Mouse (Mus musculus) midbrain, embryonic 16.5 days (tissue): ENCODE data around the gene Idh2. TPM values are rescaled to one million over a fixed set of nuclear protein-coding genes. Genes with fewer than 3 reads are reported as not detected.
"Not testable (repeated sequence)": the region's sequence is repeated elsewhere in the genome, so short reads cannot be mapped to it uniquely, and the experiment has no call there.

ENCODE experiments used
- ATAC-seq: fragments of 200-750 bp; cut with Nextera tagmentation; 2 replicates; pipeline ENCODE4 v1.8.0; 2017; ENCODE audit warnings: moderate TSS enrichment
- H3K27ac ChIP-seq: fragments of 300-500 bp; sonication (generic); 2 replicates; pipeline ENCODE4 v1.5.1; 2014; ENCODE audit warnings: mild to moderate bottlenecking, low read length, mixed read lengths
- H3K27me3 ChIP-seq: fragments of 300-500 bp; sonication (generic); 2 replicates; pipeline ENCODE4 v1.6.1; 2014; ENCODE audit warnings: low read depth, low read length, mixed read lengths; ENCODE audit not compliant: control insufficient read depth, insufficient read depth
- H3K36me3 ChIP-seq: fragments of 300-500 bp; sonication (generic); 2 replicates; pipeline ENCODE4 v1.6.1; 2014; ENCODE audit warnings: mild to moderate bottlenecking, low read length, moderate library complexity, mixed read lengths; ENCODE audit not compliant: control insufficient read depth, insufficient read depth
- H3K4me1 ChIP-seq: fragments of 300-500 bp; sonication (generic); 2 replicates; pipeline ENCODE4 v1.6.1; 2014; ENCODE audit warnings: mild to moderate bottlenecking, low read length, mixed read lengths; ENCODE audit not compliant: control insufficient read depth, insufficient read depth
- H3K4me2 ChIP-seq: fragments of 300-500 bp; sonication (generic); 2 replicates; pipeline ENCODE4 v1.6.1; 2014; ENCODE audit warnings: mild to moderate bottlenecking, low read length, mixed read lengths
- H3K4me3 ChIP-seq: fragments of 300-500 bp; sonication (generic); 2 replicates; pipeline ENCODE4 v1.5.1; 2014; ENCODE audit warnings: low read depth, mild to moderate bottlenecking, low read length, moderate library complexity, mixed read lengths
- H3K9ac ChIP-seq: fragments of 300-500 bp; sonication (generic); 2 replicates; pipeline ENCODE4 v1.6.1; 2014; ENCODE audit warnings: low read depth, low read length, mixed read lengths
- H3K9me3 ChIP-seq: fragments of 300-500 bp; sonication (generic); replicated peaks from 2 replicates; pipeline ENCODE4 v1.6.1; 2014; ENCODE audit warnings: mild to moderate bottlenecking, low read length, mixed read lengths; ENCODE audit not compliant: control insufficient read depth, poor library complexity, severe bottlenecking
- WGBS: fragments of 180-500 bp; shearing (Covaris S2); extraction: QIAGEN DNeasy Blood & Tissue Kit; methylation state at CpG from one replicate; pipeline ENCODE4 v1.1.7; 2014; 5-methylcytosine and 5-hydroxymethylcytosine counted together
- polyA plus RNA-seq: library from polyadenylated mRNA; unstranded; fragments of >200 nt; fragmentation: Nextera tagmentation; extraction: Ambion mirVana; gene quantifications from 2 replicates; pipeline ENCODE4 v1.2.1, GENCODE M21; 2015

Idh2 gene
- polyA plus RNA-seq, 1 experiment from 2014 or later = 210 TPM

DNA sequence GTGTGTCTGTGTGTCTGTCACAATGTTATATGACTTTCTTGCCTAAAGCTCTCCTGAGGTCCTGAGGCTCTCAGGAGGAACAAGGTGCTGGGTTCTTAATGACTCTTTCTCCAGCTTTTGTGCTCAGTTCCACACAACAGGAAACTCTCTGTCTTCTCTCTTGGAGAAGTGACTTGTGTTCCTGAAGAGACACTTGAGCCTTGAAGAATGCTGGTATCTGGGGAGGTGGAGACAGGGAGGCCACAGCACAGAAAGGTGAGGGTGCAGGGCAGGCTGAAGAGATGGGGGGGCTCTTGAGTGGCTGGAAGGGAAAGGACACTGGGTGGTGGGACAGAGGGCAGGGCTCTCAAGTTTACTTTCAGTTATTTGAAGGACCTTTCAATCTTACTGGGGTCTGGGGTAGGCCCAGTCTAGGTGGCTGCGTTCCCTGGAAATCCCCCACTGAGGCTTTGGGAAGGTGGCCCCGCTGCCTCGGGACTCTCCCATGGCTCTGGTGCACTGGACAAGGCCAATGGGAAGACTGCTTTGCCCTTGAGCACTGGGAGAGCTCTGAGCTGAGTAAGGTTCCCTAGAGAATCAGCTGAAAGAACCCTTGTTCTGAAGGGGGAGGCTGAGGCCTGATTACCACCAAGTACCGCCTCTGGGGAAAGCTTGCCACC, 56.7 kb downstream of the Idh2 start:
- H3K4me1 ChIP-seq = peaks cover 26% of the 10 kb centered on the region
- H3K9ac ChIP-seq = no peak overlapping the region
- no peaks in the 10 kb centered on the region for H3K9me3 ChIP-seq
- no peaks in the 10 kb centered on the region for H3K36me3 ChIP-seq
- no peak for ATAC-seq
- no peak overlapping the region for H3K27ac ChIP-seq
- no peaks in the 10 kb centered on the region for H3K27me3 ChIP-seq
- H3K4me2 ChIP-seq = no peak overlapping the region
- H3K4me3 ChIP-seq = no peak overlapping the region
- WGBS = 87% methylated on average over 4 of the region's 4 CpGs

DNA sequence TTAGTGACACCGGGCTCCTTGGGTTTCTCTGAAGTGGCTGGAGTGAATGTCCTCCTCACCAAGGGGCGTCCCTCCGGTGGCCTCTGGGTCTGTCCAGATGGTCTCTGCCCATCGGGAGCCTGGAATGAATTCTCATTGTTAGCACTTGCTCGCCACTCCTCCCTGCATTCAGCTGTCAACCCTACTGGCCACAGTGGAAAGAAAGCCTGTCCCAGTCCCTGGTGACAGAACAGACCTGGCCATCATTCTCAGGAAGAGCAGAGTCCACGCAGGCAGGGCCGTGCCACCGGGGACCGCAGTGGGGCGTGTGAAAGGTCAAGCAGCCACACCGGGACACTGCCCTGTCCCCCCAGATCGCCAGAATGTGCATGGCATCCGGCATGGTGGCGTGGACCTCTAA, 57.4 kb downstream of the Idh2 start:
- ATAC-seq = no peak

DNA sequence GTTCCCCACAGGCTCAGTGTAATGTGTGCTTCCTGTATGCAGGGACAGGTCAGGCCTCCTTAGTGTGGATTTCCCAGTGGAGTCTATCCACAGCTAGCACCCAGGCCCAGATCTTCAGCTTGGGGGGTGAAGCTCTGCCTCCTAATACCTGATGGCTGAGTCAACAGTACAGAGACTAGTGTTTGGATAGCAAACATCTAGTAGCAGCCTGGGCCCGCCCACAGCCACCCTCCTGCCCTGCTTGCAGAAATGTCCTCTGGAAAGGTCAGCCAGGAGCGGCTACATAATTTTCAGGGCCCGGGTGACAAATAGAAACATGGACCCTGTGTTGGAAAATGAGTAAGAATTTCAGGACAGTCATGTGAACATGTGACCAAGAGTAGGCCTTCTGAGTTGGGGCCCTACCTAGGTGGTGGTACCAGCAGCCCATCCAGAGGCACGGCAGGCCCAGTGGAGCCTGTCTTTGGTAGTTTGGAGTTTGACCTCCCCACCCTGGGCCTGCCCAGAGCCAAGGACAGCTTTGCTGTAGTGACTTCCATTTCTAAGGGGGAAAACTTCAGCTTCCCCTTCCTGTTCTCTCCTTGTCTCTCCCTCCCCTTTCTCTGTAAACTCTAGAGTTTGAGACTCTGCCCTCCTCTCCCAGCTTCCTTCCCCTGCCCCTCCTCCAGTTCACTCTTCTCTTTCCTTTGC, 58.0 kb downstream of the Idh2 start:
- H3K36me3 ChIP-seq = no peaks in the 10 kb centered on the region
- no peak overlapping the region; the same call in 1 of the 2 replicates for H3K9ac ChIP-seq
- peaks cover 16% of the 10 kb centered on the region for H3K4me1 ChIP-seq
- 67% methylated on average over 4 of the region's 4 CpGs for WGBS
- ATAC-seq = no peak; the same call in 1 of the 2 replicates
- no peaks in the 10 kb centered on the region for H3K9me3 ChIP-seq
- peak overlapping the region; percentile 58; the same call in 1 of the 2 replicates for H3K27ac ChIP-seq
- H3K4me2 ChIP-seq = no peak overlapping the region
- no peaks in the 10 kb centered on the region for H3K27me3 ChIP-seq
- H3K4me3 ChIP-seq = no peak overlapping the region

More for the DNA sequence above, 57.4 kb downstream of the Idh2 start:
- Histone ChIP-seq H3K36me3 (no peaks in the 10 kb centered on the region), H3K27ac (peak overlapping the region; percentile 58), H3K9ac (peak overlapping the region; percentile 47; the same call in 1 of the 2 replicates), H3K4me3 (no peak overlapping the region), H3K4me1 (peaks cover 19% of the 10 kb centered on the region), H3K4me2 (no peak overlapping the region), H3K27me3 (no peaks in the 10 kb centered on the region), H3K9me3 (no peaks in the 10 kb centered on the region)
- 24% methylated on average over 14 of the region's 14 CpGs for WGBS

DNA sequence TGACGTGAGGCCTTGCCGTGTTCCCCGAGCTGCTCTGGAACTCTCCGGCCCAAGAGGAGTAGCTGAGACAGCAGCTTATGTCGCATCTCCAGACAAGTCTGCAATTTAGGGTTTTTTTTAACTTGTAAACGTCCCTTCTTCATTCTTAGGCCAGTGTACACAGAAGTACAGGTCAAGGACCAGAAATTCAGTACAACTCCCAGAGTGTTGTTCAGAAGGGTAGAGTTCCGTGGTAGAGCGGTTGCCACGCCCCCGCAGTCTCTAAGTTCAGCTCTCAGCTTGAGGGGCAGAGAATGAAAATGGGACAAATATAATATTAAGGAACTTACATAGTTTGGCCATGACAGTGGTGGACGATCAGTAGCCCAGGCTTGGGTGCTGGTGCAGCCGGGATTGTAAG, 59.4 kb downstream of the Idh2 start:
- ATAC-seq = no peak
- Histone ChIP-seq H3K9me3 (no peaks in the 10 kb centered on the region), H3K36me3 (no peaks in the 10 kb centered on the region), H3K4me3 (no peak overlapping the region), H3K4me1 (peaks cover 16% of the 10 kb centered on the region), H3K27ac (no peak overlapping the region), H3K27me3 (no peaks in the 10 kb centered on the region), H3K4me2 (no peak overlapping the region), H3K9ac (no peak overlapping the region)
- WGBS = 82% methylated on average over 12 of the region's 12 CpGs

DNA sequence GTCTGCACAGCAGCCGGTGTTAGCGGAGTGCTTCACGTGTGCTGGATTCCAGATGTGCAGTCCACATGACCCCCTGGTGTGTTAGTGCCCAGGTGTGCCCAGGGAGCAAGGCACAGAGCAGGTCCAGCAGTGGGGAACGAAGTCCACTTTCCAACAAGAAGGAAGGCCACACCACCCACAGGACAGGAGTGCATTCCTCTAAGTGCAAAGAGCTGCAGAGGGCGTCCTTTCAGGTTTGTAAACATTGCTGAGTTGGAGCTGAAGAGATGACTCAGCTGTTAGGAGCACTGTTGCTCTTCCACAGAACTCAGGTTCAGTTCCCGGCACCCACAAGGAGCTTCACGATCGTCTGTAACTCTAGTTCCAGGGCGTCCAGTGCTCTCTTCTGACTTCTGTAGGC, 62.0 kb downstream of the Idh2 start:
- peaks cover 21% of the 10 kb centered on the region for H3K4me1 ChIP-seq
- H3K27me3 ChIP-seq = no peaks in the 10 kb centered on the region
- H3K4me2 ChIP-seq = no peak overlapping the region
- no peak overlapping the region for H3K9ac ChIP-seq
- H3K9me3 ChIP-seq = no peaks in the 10 kb centered on the region
- ATAC-seq = no peak
- WGBS = 93% methylated on average over 9 of the region's 9 CpGs
- H3K36me3 ChIP-seq = no peaks in the 10 kb centered on the region
- H3K27ac ChIP-seq = no peak overlapping the region
- H3K4me3 ChIP-seq = no peak overlapping the region

DNA sequence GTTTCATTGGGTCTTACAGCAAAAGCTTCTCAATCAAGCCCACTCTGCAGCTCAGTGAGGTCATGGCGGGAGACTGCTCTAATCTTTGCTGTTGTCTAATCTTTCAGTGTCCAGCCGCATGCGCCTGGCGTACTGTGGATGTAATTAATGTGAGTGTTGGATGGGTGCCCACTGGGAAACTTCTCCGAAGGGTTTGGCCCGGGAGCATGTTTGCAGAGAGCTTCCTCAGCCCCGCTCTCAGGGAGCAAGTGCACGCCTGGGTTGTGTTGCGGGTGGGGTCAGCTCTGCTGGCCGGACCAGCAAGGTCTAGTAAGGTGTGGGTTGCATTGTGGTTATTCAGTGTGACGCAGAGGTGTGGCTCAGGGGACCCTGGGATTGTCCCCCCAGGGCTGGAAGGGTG, 62.9 kb downstream of the Idh2 start:
- Histone ChIP-seq H3K9me3 (no peaks in the 10 kb centered on the region), H3K4me2 (no peak overlapping the region), H3K4me3 (no peak overlapping the region), H3K27ac (no peak overlapping the region), H3K9ac (no peak overlapping the region), H3K4me1 (peaks cover 19% of the 10 kb centered on the region), H3K36me3 (no peaks in the 10 kb centered on the region), H3K27me3 (no peaks in the 10 kb centered on the region)
- no peak for ATAC-seq
- WGBS = 56% methylated on average over 11 of the region's 11 CpGs

DNA sequence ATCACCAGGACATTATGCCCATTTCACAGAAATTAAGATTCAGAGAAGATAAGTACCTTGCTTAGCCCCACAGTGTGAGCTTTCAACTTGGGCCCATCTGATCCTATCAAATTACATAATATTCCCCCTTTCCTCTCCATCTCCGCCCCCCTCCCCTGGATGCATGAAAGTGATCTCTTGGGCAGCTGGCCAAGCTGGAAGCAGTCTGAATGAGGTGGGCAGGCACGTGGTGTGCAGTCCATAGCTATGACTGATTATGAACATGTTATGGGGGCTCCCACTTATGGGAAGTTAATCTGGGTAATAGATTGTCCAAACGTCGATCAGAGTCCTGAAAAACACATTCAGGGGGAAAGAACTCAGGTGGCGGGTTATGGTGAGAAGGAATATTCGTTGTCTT, 63.4 kb downstream of the Idh2 start:
- H3K9ac ChIP-seq = no peak overlapping the region
- H3K36me3 ChIP-seq = no peaks in the 10 kb centered on the region
- no peak overlapping the region for H3K27ac ChIP-seq
- H3K9me3 ChIP-seq = no peaks in the 10 kb centered on the region
- no peaks in the 10 kb centered on the region for H3K27me3 ChIP-seq
- 0 out of 2 replicates have a peak, but pooled peaks have one; percentile 21 for ATAC-seq
- H3K4me2 ChIP-seq = no peak overlapping the region
- WGBS = 75% methylated on average over 6 of the region's 6 CpGs
- H3K4me1 ChIP-seq = peaks cover 17% of the 10 kb centered on the region
- no peak overlapping the region for H3K4me3 ChIP-seq

DNA sequence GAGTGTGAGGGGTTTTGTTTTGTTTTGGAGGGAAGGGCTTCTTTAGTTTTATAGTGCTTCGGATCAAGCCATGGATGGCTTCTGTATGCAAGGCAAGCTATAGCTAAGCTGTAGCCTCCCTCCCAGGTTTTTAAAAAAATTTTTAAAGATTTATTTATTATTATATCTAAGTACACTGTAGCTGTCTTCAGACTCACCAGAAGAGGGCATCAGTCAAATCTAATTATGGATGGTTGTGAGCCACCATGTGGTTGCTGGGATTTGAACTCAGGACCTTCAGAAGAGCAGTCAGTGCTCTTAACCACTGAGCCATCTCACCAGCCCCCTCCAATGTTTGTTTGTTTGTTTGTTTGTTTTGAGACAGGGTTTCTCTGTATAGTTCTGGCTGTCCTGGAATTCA, 64.8 kb downstream of the Idh2 start:
- H3K4me1 ChIP-seq = peaks cover 13% of the 10 kb centered on the region
- not testable (repeated sequence) for H3K9me3 ChIP-seq, H3K9ac ChIP-seq, H3K4me2 ChIP-seq, H3K4me3 ChIP-seq, H3K27ac ChIP-seq, H3K27me3 ChIP-seq, ATAC-seq, H3K36me3 ChIP-seq
- WGBS = 100% methylated on average over 1 of the region's 1 CpGs

DNA sequence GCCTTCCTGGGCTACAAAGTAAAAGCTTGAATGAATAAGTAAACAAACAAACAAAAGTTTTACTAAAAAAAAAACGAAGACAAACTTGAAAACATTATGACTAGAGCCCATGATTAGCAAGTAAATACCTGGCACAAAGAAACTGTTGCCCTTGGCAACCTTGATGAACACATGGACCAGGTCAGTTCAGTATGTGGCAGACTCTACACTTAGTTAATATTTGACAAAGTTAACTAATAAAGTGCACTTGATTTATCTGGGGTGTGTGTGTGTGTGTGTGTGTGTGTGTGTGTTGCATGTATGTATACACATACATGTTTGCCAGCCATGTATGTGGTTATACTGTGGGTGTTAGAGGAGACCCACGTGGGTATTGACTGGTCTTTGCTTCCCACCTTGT, 65.4 kb downstream of the Idh2 start:
- Histone ChIP-seq H3K9ac (no peak overlapping the region), H3K4me2 (no peak overlapping the region), H3K27ac (no peak overlapping the region), H3K36me3 (no peaks in the 10 kb centered on the region), H3K4me3 (no peak overlapping the region), H3K9me3 (no peaks in the 10 kb centered on the region), H3K27me3 (no peaks in the 10 kb centered on the region), H3K4me1 (peaks cover 13% of the 10 kb centered on the region)
- ATAC-seq = no peak
- 65% methylated on average over 2 of the region's 2 CpGs for WGBS
